Mouse (Mus musculus) left cerebral cortex, adult 9 months (tissue): Measurements from ENCODE around the gene Rnd2.
"Not testable (repeated sequence)": the region's sequence is repeated elsewhere in the genome, so short reads cannot be mapped to it uniquely, and the experiment has no call there.

Experiments
- DNase-seq, 2 experiments: peaks; one replicate each; pipeline ENCODE4 v3.0.0; 2022; ENCODE audit warnings: low spot score in 2 of 2

Gene Rnd2

DNA sequence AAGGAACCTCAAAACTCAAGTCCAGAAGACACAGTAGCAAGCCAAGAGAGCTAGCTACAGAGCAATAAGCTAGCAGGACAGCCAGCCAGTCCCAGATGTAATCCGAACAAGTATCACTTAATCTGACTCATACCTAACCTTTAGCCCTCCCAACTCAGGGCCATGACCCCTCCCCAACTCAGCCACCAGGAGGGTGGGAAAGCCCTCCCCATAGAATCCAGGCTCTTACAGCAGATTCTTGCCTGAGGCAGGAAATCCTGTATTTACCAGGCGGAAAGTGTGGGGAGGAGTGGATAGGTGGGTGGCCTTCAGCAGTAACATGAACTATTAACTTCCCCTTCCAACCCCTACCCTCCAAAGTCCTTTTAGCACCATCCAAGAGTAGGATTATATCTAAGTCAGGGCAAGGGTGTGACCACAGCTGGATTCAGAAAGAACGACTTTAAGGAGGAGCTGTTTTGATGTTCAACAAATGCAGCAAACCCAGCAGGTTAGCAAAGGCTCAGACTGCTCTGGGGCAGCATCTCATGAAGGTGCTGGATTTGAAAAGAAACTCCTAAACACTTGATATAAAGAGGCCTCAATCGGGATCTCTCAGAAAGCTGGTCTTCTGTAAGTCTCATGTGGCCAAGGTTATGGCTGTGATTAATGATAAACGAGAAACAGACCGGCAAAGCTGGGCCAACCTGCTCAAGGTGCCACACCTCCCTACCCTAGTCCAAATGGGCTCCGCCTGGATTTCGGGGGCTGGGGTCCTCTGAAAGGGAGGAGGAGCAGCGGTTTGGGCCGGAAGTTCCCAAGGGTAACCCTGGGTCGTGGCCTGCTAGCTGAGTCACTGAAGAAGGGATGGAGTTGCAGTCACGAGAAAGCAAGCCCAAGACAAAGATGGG lies at the start of gene Rnd2:
Gene Rnd2 (plus strand): TSS at position 789 of the 890 bp plus-strand sequence.
- DNase-seq = no peak

DNA sequence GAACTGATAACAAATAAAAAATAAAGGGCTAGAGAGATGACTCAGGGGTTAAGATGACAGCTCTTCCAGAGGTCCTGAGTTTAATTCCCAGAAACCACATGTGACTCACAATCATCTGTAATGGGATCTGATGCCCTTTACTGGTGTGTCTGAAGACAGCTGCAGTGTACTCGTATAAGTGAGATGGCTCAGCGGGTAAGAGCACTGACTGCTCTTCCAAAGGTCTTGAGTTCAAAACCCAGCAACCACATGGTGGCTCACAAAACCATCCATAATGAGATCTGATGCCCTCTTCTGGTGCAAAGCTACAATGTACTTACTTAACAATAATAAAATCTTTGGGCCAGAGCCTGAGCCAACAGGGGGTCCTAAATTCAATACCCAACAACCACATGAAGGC lies 49.5 kb upstream of the Rnd2 start:
- DNase-seq = no peak

DNA sequence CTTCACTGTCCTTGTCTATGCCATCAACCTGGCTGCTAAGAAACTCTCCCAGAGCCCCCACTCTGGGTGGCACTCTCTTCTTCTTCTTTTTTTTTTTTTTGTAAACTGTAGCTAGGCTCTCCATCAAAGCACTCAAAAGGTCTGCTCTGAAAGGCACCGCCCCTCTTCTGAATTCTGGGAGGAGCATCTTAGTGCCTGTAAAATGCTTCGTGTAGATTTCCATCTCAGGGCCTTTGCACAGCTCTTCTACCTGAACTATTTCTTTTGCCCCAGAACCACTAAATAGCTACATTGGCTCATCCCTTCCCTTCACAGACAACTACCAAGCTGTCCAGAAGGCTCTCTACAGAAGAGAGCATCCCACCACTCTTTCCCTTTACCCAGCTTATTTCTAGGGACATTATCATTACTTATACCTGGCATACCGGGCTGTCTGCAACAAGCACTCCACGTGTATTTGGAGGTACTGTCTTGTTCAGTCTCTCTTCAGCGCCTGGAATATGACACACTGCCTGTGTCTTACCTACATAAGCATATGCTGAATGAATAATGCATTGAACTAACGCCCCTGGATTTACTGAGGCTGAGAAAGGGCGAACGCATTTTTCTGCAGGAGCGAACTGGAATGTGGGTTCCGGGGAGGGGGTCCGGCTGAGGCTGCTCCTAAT lies 48.2 kb upstream of the Rnd2 start:
- no peak for DNase-seq

DNA sequence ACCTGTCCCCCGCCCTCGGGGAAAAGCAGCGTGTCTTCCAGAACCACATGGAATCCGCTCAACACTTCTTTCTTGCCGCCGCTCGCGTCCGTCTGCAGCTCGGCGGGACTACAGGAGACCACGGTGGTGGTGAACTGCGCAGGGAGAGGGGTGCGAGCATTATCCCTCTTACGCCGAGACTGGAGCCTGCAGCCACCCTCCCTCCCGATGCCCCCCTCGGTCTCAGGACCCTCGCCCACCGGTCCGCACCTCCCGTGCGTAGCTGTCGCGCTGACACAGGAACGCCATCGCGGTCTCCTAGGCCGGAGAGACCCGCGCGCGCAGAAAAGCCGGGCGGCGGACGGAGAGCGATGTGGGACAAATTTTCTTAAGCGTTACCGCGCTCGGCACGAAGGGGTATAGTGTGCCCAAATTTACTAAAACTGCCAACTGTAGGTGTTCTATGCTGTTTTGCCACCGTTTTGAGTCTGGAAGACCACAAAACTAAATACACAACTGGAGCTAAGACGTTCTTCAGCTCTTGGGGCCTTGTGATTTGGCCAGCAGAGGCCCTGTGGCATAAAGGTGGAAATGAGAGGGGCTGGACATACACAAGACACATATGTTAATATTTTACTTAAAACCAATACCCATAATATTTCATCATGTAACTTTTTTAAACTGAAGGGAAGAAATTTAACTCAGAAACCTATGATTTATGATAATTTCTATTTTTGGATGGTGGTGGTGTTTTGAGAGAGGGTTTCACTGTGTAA lies 47.5 kb upstream of the Rnd2 start, which contains the start of gene Aarsd1:
Gene Aarsd1 (minus strand): TSS at position 515 of the 755 bp plus-strand sequence.
- peak; percentile 54 to 88 for DNase-seq

DNA sequence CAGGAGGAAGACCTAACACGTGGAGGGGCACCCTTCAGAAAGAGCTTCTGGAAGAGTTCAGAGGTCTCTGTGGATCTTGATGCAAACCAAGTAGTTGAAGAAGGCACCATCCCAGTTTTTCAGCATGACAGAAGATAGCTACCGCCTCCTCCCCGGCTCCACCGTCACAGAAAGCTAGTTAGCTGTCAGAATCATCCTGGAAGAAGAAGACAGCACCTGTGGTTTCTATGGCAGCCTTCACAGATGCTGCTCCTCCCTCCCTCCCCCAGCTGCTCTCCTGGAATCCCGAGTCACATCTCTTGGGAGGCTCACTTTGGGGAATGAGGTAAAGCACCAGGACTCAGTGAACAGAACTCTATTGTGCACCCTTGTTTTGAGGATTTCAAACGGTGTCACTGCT lies 45.8 kb upstream of the Rnd2 start:
- peak; percentile 47 to 69 for DNase-seq

DNA sequence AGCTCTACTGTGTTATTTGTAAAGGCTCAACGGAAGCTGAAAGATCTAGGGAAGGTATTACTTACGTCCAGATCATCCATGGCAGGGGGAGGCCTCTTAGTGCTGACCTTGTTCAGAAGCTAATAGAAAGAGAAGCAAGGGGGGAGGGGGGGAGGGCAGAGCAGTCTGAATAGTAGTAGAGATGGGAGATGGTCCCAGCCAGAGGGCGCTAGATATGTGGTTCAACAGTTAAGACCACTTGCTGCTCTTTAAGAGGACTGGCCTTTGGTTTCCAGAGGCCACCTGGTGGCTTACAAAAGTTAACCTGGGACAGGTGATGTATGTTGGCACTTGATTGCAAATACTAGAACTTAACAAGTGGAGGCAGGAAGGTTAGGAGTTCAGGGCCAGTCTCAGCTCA lies 45.2 kb upstream of the Rnd2 start:
- DNase-seq = no peak

DNA sequence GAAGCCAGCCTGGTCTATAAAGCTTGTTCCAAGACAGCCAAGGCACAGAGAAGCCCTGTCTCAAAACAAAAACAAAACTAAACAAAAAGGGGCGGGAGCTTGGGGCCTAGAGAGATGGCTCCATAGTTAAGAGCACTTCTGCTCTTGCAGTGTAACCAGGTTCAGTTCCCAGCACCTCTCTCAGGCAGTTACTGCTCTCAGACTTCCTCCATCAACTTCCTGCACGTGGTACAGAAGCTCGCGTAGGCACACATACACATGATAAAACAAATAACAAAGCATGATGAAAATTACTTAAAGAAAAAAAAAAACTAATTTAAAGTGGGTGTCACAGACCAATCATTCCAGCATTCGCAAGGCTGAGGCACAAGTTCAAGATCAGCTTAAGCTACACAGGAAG lies 44.7 kb upstream of the Rnd2 start:
- DNase-seq = no peak

DNA sequence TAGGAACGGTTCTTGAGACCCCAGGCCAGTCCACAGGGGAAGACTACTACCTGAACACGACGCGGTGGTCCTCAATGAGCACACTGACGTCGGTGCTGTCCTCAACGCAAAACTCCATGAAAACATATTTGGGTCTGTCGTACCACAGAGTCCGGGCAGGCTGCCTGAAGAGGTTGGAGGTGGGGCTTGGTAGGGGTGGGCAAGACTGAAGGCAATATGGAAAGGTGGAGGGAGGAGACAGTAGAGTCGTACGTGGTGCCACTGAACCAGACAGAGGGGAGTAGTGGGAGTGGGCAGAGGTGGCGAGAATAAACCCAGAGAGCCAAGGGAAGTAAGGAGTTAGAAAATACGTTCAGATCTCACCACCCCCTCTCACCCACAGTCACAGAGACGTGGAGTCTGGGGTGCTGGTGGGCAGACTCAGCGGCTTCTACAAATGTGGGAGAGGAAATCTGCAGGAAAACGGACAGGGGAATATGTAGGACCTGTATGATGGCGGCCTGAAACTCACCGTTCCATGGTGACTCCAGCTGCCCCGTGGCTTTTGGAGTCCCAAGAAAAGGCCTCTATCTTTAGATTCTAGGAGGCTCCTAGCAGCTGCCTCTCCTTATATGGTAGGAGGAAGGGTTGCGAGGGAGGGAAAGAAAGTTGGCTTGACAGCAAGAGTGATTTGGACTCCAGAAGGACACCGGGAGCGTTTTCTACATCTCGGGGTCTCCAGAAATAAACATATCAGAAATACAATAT lies 40.5 kb upstream of the Rnd2 start, which contains the start of gene Gm27029:
Gene Gm27029 (minus strand): TSS at position 692 of the 747 bp plus-strand sequence.
- no peak for DNase-seq

DNA sequence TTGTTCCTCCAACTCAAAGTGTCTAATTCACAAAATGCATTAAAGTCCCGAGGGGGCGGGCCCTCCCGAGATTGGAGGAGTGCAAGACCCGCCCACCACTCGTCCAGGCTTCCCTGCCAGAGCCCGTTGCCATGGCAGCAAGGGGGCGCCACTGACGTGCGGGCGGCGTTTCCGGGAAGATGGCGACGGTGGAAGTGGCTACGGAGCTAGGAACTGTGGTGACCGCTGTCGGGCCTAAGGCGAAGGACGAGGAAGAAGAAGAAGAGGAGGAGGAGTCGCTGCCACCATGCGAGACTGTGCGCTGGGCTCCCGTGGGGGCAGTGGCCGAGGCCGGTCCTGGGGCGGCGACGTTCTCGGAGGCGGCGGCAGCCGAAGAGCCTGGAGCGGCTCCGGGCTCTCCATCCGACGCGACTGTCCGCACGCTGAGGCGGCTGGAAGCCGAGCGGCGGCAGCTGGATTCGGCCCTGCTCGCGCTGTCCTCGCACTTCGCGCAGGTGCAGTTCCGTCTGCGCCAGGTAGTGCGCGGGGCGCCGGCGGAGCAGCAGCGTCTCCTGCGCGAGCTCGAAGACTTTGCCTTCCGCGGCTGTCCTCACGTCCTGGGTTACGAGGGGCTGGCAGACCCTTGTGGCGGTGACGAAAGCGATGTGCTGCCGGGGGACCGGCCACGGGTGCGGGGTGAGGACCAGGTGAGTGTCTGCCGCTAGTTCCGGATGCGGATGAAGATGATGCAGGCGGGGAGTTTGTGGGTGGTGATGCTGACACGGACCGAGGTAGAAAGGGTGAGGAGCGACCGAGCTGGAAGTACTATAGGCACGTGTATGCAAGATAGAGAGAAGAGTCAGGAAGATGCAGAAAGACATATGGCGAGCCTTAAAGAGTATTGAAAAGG lies 39.6 kb upstream of the Rnd2 start, which contains the start of the genes Rundc1 and Ptges3l:
Gene Rundc1 (plus strand): TSS at position 161 of the 889 bp plus-strand sequence.
Gene Ptges3l (minus strand): TSS at position 409 of the 889 bp plus-strand sequence.
- DNase-seq = peak; percentile 87 to 98

DNA sequence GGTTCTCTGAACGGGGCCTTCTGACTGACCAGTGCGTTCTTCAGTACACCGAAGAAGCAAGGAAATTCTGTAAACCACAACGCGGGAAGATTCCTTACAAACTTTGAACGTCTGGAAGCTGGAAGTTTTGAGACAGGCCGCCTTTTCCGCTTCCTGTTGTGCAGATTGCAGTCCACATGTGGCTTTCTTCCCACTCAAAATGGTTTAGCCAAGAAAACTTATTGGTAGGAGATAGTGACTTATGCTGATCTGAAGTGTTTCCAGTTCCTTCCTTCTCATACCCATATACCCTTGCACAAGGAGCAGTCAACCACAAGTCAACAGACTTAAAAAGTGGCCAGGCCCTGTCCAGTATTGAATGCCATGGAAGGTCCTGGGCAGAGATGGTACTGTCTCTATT lies 38.6 kb upstream of the Rnd2 start:
- DNase-seq = no peak

DNA sequence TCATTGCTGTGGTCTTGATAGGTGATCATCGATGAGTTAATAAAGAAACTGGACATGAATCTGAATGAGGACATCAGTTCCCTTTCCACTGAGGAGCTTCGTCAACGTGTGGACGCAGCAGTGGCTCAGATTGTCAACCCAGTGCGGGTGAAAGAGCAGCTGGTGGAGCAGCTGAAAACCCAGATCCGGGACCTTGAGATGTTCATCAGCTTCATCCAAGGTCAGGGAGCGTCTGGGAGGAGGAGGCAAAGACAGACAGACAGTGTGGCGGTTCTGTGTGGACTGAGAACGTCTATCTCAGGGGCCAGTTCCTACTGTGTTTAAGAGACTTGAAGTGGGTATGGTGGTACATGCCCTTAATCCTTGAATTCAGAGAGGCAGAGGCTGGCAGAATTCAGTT lies 33.5 kb upstream of the Rnd2 start:
- no peak for DNase-seq

DNA sequence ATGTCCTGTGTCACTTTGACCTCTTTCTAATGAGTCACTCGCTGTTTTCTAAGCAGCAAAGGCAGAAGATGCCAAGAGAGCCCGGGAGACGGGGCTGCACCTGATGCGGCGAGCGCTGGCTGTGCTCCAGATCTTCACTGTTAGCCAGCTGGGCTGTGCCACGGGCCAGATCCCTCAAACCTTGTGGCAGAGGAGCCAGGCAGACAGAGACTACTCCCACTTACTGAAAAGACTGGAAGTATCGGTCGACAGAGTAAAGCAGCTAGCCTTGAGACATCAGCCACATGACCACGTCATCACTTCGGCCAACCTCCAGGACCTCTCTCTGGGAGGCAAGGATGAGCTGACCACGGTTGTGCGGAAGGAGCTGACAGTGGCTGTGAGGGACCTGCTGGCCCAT lies 31.4 kb upstream of the Rnd2 start:
- DNase-seq = no peak

DNA sequence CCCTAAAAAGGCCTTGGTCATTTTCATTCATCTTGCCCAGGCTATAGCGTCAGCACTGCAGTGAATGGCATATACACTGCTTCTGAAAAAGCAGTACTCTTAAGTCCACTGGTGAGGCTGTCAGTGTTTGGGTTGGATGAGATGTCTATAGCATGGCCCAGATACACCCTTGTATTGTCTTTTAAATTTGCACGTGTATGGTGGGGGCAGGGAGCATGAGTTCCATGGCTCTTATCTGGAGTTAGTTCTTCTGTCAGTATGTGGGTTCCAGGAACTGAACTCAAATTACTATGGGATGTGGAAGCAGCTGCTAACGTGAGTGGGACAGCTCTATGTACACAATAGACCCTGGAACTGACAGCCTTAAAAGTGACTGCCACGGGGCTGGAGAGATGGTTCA lies 29.0 kb upstream of the Rnd2 start:
- DNase-seq = no peak

DNA sequence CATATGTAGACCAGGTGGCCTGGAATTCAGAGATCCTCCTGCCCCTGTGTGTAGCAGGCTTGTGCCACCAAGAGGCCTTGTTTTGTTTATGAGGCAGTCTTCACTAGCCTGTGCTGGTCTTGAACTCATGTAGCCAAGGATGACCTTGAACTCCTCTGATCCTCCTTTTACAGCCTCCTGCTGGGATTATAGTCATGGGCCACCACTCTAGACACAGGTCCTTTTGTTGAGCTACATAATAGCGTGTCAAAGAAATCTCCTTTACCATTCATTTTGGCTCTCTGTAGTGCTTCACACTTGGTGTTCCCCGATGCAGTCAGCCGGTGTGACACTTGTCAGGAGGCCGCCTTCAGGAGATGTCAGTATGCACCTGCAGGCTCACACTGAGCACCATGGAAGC lies 27.9 kb upstream of the Rnd2 start:
- no peak for DNase-seq

DNA sequence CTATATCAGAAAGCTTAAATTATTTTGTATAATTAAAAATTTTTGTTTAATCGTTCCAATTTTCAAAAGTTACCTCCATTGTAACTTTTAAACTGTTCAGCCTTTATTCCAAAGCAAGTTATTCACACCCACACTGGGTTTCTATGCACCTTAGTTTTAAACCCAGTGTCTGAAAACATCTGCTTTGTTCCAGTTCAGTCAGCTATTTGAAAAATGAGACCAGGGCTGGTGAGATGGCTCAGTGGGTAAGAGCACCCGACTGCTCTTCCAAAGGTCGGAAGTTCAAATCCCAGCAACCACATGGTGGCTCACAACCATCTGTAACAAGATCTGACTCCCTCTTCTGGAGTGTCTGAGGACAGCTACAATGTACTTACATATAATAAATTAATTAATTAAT lies 26.8 kb upstream of the Rnd2 start:
- not testable (repeated sequence) for DNase-seq

DNA sequence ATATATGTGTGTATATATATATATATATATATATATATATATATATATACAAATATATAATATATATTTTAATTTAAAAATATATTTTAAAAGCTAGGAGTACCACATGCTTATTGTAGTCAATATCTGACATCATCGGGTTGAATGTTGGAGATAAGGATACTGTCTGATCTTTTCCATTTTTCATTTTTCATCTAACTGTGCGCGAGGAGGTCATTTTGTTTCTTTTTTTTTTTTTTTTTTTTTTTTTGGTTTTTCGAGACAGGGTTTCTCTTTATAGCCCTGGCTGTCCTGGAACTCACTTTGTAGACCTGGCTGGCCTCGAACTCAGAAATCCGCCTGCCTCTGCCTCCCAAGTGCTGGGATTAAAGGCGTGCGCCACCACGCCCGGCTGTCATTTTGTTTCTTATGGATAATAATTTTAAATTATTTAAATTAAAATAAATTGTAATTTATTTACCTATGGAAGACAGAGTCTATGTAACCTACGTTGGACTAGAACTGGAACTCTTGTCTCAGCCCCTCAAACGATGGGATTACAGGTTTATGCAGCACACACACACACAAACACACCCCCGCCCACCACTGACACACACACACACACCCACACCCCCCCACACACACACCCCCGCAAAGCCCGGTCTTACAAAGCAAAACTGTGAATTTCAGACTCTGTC lies 23.2 kb upstream of the Rnd2 start:
- not testable (repeated sequence) for DNase-seq

DNA sequence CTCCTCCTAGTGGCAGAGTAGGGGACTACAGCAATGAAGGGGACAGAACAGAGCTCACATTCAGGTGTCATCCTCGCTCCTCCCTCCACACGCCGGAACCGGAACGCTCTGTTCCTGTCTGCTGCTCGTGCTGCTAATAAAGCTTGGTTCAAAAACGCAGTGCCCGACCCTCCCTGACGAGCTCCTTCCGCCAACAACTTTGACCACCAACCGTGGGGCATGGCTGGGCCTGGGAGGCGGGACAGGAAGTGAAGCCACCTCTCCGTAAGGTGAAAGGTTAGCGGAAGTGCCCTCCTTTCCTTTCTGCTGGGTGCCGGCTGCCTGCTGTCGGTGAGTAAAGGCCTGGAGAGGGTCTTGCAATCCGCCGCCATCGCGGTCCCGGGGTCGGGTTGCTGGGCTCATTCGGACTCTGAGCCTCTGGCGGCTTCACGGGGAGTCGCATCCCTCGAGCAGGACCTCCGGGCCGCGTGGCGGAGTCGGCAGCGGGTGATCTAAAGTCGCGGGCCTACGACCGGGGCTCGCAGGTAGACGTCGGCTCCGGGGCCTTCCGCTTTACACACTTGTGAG lies 22.6 kb upstream of the Rnd2 start, which contains the start of gene Rpl27:
Gene Rpl27 (plus strand): TSS at position 172 of the 567 bp plus-strand sequence.
- peak; percentile 96 to 98 for DNase-seq

DNA sequence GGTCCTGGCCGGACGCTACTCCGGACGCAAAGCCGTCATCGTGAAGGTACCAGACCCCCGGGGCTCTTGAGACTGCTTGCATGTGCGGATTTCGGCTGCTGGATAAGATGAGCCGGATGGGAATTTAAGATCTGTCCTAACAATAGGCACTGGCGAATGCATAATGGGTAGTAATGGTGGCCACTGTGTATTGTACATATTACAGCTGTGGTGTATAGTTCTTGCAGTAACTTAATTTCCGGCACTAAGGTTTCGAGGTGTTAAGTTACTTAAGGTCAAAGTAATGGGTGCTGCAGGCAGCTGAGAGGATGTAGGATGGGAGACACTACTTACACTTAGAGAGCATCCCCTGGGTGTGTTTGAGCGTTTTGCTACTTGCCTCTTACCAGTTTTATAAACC lies 22.0 kb upstream of the Rnd2 start:
- DNase-seq = no peak

DNA sequence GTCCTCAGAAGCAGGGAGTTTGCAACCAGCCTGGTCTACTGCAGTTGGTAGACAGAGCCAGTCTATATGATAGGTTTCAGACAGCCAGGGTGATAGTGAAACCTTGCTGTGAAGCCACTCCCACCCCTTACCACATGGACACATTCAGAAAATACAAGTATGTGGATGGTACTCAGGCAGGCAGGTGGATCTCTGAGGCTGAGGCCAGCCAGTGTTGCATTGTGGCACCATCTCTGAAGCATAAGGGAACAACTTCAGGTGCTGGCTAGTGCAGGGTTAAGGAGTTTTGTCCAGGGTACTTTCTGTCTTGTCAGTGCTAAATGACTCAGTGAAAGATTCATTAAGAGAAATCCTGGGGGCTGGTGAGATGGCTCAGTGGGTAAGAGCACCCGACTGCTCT lies 18.5 kb upstream of the Rnd2 start:
- DNase-seq = no peak
